Mouse (Mus musculus): ENCODE results near the gene Rictor. TPM values are rescaled to one million over a fixed set of nuclear protein-coding genes. Genes with fewer than 3 reads are reported as not detected.
"Not testable (repeated sequence)": the region's sequence is repeated elsewhere in the genome, so short reads cannot be mapped to it uniquely, and the experiment has no call there.

The Rictor gene
- polyA plus RNA-seq, 1 experiment: 2.7 TPM

DNA sequence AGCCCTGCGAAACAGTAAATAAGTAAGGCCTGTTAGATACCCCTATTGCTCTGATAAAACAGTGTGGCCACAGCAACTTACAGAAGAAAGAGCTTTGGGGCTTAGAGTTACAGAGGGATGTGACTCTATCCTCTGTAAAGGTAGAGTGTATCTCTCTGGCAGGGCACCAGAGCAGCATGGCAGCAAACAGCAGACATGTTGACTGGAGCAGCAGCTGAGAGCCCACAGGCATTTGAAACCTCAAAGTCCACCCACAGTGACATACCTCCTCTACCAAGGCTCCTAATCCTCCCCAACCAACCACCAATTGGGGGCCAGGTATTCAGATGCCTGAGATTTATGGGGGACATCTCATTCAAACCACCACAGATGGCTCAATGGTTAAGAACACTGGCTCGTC lies 31.0 kb downstream of the Rictor start:
- Histone ChIP-seq H3K27me3 (ENCODE audit: control insufficient read depth, insufficient read depth, insufficient read length) (no peaks in the 10 kb centered on the region), H3ac (ENCODE audit: control insufficient read depth, insufficient read length, low read depth) (no peak overlapping the region), H3K4me3 (ENCODE audit: insufficient read depth, poor library complexity, severe bottlenecking) (no peak overlapping the region), H3K79me2 (ENCODE audit: control insufficient read depth, insufficient read depth) (peaks cover 49% of the 10 kb centered on the region), H3K79me3 (ENCODE audit: low read depth) (peaks cover 13% of the 10 kb centered on the region), H3K36me3 (ENCODE audit: control insufficient read depth, insufficient read depth) (peaks cover 34% of the 10 kb centered on the region)
- TF ChIP-seq MAX (IDR thresholded peaks at IDR 0.05) (no peak), CEBPB (IDR thresholded peaks at IDR 0.05; ENCODE audit: low read depth) (no peak), FOSL1 (IDR thresholded peaks at IDR 0.05; ENCODE audit: insufficient read depth, low read length, poor library complexity, severe bottlenecking) (no peak), MYOD1 (IDR thresholded peaks at IDR 0.05; ENCODE audit: control insufficient read depth, insufficient read length, low read depth) (no peak), CTCF (IDR thresholded peaks at IDR 0.05; ENCODE audit: control insufficient read depth, insufficient read depth, insufficient read length) (no peak), MYOG (IDR thresholded peaks at IDR 0.05; ENCODE audit: control insufficient read depth, extremely low read depth, insufficient read length) (no peak), USF1 (IDR thresholded peaks at IDR 0.05; ENCODE audit: low read depth) (no peak)

- no peak overlapping the region for H3K4me3 ChIP-seq (ENCODE audit: insufficient read depth, poor library complexity, severe bottlenecking)
- TF ChIP-seq MYOD1 (IDR thresholded peaks at IDR 0.05; ENCODE audit: control insufficient read depth, insufficient read length, low read depth) (no peak), MYOG (IDR thresholded peaks at IDR 0.05; ENCODE audit: control insufficient read depth, extremely low read depth, insufficient read length) (no peak), CEBPB (IDR thresholded peaks at IDR 0.05; ENCODE audit: low read depth) (no peak), MAX (IDR thresholded peaks at IDR 0.05) (no peak), CTCF (IDR thresholded peaks at IDR 0.05; ENCODE audit: control insufficient read depth, insufficient read depth, insufficient read length) (no peak), USF1 (IDR thresholded peaks at IDR 0.05; ENCODE audit: low read depth) (no peak), FOSL1 (IDR thresholded peaks at IDR 0.05; ENCODE audit: insufficient read depth, low read length, poor library complexity, severe bottlenecking) (no peak)
- no peaks in the 10 kb centered on the region for H3K79me3 ChIP-seq (ENCODE audit: low read depth)
- H3ac ChIP-seq (ENCODE audit: control insufficient read depth, insufficient read length, low read depth): no peak overlapping the region
- H3K27me3 ChIP-seq (ENCODE audit: control insufficient read depth, insufficient read depth, insufficient read length): no peaks in the 10 kb centered on the region
- peaks cover 23% of the 10 kb centered on the region for H3K79me2 ChIP-seq (ENCODE audit: control insufficient read depth, insufficient read depth)
- H3K36me3 ChIP-seq (ENCODE audit: control insufficient read depth, insufficient read depth): peaks cover 50% of the 10 kb centered on the region
Measured at GRCm38 (mm10) chr15:6742337-6743025, 34.3 kb downstream of the Rictor start.

DNA sequence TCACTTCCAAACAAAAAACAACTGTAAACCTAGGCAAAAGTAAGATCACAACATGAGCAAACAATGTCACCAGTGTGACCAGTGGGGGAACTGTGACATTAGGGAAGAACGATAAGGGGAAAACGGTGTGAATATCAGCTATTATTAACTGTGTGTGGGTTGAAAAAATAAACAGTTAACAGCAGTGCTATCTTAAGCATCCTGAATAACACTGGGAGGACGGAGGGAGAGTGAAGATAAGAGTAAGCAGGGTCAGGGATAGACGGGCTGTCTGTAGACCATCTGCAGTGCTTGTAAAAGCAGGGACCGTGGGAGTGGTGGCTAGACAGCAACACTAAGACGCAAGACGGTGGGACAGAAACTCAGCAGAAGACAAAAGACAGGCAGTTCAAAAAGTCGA lies 35.5 kb downstream of the Rictor start:
- peaks cover 54% of the 10 kb centered on the region for H3K36me3 ChIP-seq (ENCODE audit: control insufficient read depth, insufficient read depth)
- H3ac ChIP-seq (ENCODE audit: control insufficient read depth, insufficient read length, low read depth): no peak overlapping the region
- no peak for TF ChIP-seq CEBPB (IDR thresholded peaks at IDR 0.05; ENCODE audit: low read depth)
- no peak for TF ChIP-seq FOSL1 (IDR thresholded peaks at IDR 0.05; ENCODE audit: insufficient read depth, low read length, poor library complexity, severe bottlenecking)
- H3K27me3 ChIP-seq (ENCODE audit: control insufficient read depth, insufficient read depth, insufficient read length): no peaks in the 10 kb centered on the region
- no peaks in the 10 kb centered on the region for H3K79me3 ChIP-seq (ENCODE audit: low read depth)
- H3K79me2 ChIP-seq (ENCODE audit: control insufficient read depth, insufficient read depth): peaks cover 16% of the 10 kb centered on the region
- no peak overlapping the region for H3K4me3 ChIP-seq (ENCODE audit: insufficient read depth, poor library complexity, severe bottlenecking)

DNA sequence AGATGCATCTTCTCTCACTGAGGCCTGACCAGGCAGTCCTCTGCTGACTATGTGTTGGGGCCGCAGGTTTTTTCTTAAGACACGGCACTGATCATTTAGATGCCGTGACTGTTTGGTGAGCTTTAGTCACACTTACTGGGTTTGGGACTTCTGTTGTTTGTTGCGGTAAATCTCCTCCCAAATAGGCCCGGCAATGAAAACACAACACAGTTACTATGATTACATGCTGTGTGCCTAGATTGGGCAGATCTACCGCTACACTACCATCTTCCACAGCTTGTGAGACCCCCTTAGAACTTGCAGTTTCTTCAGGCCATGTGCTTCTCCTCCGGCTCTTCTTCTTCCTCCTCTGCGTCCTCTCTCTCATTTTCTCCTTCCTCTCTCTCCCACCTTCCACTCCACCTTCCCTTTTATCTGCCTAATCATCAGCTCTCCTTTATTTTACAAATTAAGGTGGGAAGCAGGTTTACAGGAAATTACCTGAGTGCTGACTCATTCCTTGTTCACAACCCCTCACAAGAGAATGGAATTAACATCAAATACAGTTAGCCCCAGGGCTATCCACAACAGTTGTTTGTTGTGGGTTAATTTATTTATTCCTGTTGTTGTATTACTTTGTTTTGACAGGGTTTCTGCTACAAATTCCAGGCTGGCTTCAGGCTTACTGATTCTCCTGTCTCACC lies 38.3 kb downstream of the Rictor start:
- H3K79me3 ChIP-seq (ENCODE audit: low read depth); H3ac ChIP-seq (ENCODE audit: control insufficient read depth, insufficient read length, low read depth); H3K4me3 ChIP-seq (ENCODE audit: insufficient read depth, poor library complexity, severe bottlenecking); H3K79me2 ChIP-seq (ENCODE audit: control insufficient read depth, insufficient read depth); H3K27me3 ChIP-seq (ENCODE audit: control insufficient read depth, insufficient read depth, insufficient read length): not testable (repeated sequence)
- H3K36me3 ChIP-seq (ENCODE audit: control insufficient read depth, insufficient read depth): peaks cover 47% of the 10 kb centered on the region

DNA sequence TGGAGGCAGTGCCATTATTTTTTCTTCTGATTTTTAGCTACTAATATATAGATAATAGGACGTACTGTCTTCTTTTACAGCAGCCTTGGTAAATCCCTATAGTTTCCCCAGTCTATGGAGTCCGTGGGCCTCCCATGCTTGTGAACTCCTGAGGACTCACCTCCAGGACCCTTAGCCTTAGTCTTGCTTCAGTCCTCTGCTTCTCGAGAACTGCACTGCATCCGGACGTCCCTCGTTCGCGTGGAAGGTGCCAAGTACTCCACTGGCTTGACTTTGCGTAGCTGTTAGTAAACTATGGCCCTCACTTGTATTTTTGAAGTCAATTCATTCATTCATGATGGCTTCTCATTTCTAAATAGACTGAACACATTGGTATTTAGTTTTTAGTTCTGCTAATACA lies 38.8 kb downstream of the Rictor start:
- Histone ChIP-seq H3K79me3 (ENCODE audit: low read depth) (no peaks in the 10 kb centered on the region), H3K27me3 (ENCODE audit: control insufficient read depth, insufficient read depth, insufficient read length) (no peaks in the 10 kb centered on the region), H3ac (ENCODE audit: control insufficient read depth, insufficient read length, low read depth) (no peak overlapping the region), H3K36me3 (ENCODE audit: control insufficient read depth, insufficient read depth) (peaks cover 47% of the 10 kb centered on the region), H3K4me3 (ENCODE audit: insufficient read depth, poor library complexity, severe bottlenecking) (no peak overlapping the region), H3K79me2 (ENCODE audit: control insufficient read depth, insufficient read depth) (no peaks in the 10 kb centered on the region)
- TF ChIP-seq USF1 (IDR thresholded peaks at IDR 0.05; ENCODE audit: low read depth) (no peak), MYOD1 (IDR thresholded peaks at IDR 0.05; ENCODE audit: control insufficient read depth, insufficient read length, low read depth) (no peak), MYOG (IDR thresholded peaks at IDR 0.05; ENCODE audit: control insufficient read depth, extremely low read depth, insufficient read length) (no peak), CEBPB (IDR thresholded peaks at IDR 0.05; ENCODE audit: low read depth) (no peak), CTCF (IDR thresholded peaks at IDR 0.05; ENCODE audit: control insufficient read depth, insufficient read depth, insufficient read length) (no peak), MAX (IDR thresholded peaks at IDR 0.05) (no peak), FOSL1 (IDR thresholded peaks at IDR 0.05; ENCODE audit: insufficient read depth, low read length, poor library complexity, severe bottlenecking) (no peak)

- H3ac ChIP-seq (ENCODE audit: control insufficient read depth, insufficient read length, low read depth): no peak overlapping the region
- peaks cover 43% of the 10 kb centered on the region for H3K36me3 ChIP-seq (ENCODE audit: control insufficient read depth, insufficient read depth)
- no peaks in the 10 kb centered on the region for H3K27me3 ChIP-seq (ENCODE audit: control insufficient read depth, insufficient read depth, insufficient read length)
- TF ChIP-seq FOSL1 (IDR thresholded peaks at IDR 0.05; ENCODE audit: insufficient read depth, low read length, poor library complexity, severe bottlenecking): no peak
- TF ChIP-seq USF1 (IDR thresholded peaks at IDR 0.05; ENCODE audit: low read depth): no peak
- TF ChIP-seq CEBPB (IDR thresholded peaks at IDR 0.05; ENCODE audit: low read depth): no peak
- no peak overlapping the region for H3K4me3 ChIP-seq (ENCODE audit: insufficient read depth, poor library complexity, severe bottlenecking)
- H3K79me2 ChIP-seq (ENCODE audit: control insufficient read depth, insufficient read depth): no peaks in the 10 kb centered on the region
- no peaks in the 10 kb centered on the region for H3K79me3 ChIP-seq (ENCODE audit: low read depth)
Measured at GRCm38 (mm10) chr15:6754400-6754799, 46.2 kb downstream of the Rictor start.

All from C2C12 (cell line).